Mouse (Mus musculus) liver, postnatal 0 days (tissue): ENCODE measurements at regions not wholly inside any gene's neighbourhood (a gene's known extent, or its start where the extent isn't known, plus 50 kb on each side); places are given as distances from the start of the nearest gene placed in this dataset.

Experiments used
- ATAC-seq: fragments of 200-750 bp; cut with Nextera tagmentation; 2 replicates; pipeline ENCODE4 v1.8.0; 2017; ENCODE audit warnings: mild to moderate bottlenecking, moderate library complexity
- DNase-seq: peaks from one replicate; pipeline ENCODE4 v3.0.0-alpha.2; 2016
- H3K27ac ChIP-seq: fragments of 300-500 bp; sonication (generic); 2 replicates; pipeline ENCODE4 v1.5.1; 2014; ENCODE audit warnings: antibody characterized with exemption, moderate library complexity, mild to moderate bottlenecking, low read depth
- H3K27me3 ChIP-seq: fragments of 300-500 bp; sonication (generic); 2 replicates; pipeline ENCODE4 v1.6.1; 2014; ENCODE audit warnings: low read length, control low read depth, mixed read lengths; ENCODE audit not compliant: insufficient read depth
- H3K36me3 ChIP-seq: fragments of 300-500 bp; sonication (generic); replicated peaks from 2 replicates; pipeline ENCODE4 v1.6.1; 2014; ENCODE audit warnings: mild to moderate bottlenecking, control low read depth, low read length, moderate library complexity, mixed read lengths; ENCODE audit not compliant: insufficient read depth
- H3K4me1 ChIP-seq: fragments of 300-500 bp; sonication (generic); 2 replicates; pipeline ENCODE4 v1.6.1; 2014; ENCODE audit warnings: antibody characterized with exemption, mild to moderate bottlenecking, control low read depth; ENCODE audit not compliant: insufficient read depth
- H3K4me2 ChIP-seq: fragments of 300-500 bp; sonication (generic); 2 replicates; pipeline ENCODE4 v1.6.1; 2014; ENCODE audit warnings: low read depth, mild to moderate bottlenecking, low read length, moderate library complexity, mixed read lengths
- H3K4me3 ChIP-seq: fragments of 300-500 bp; sonication (generic); 2 replicates; pipeline ENCODE4 v1.5.1; 2014; ENCODE audit warnings: low read depth, low read length
- H3K9ac ChIP-seq: fragments of 300-500 bp; sonication (generic); replicated peaks from 2 replicates; pipeline ENCODE4 v1.6.1; 2014; ENCODE audit warnings: mild to moderate bottlenecking, moderate library complexity
- H3K9me3 ChIP-seq: fragments of 300-500 bp; sonication (generic); 2 replicates; pipeline ENCODE4 v1.6.1; 2016; ENCODE audit warnings: mild to moderate bottlenecking, control low read depth, low read length, mixed read lengths
- CTCF ChIP-seq: sonication (generic); IDR thresholded peaks from 2 replicates; pipeline ENCODE4 v1.5.1; 2016; ENCODE audit warnings: antibody characterized with exemption, low read depth
- EP300 ChIP-seq: IDR thresholded peaks from 2 replicates; pipeline ENCODE4 v1.6.1; 2016; ENCODE audit warnings: antibody characterized with exemption, low read depth, mild to moderate bottlenecking
- WGBS: fragments of 180-500 bp; shearing (Covaris S2); extraction: QIAGEN DNeasy Blood & Tissue Kit; methylation state at CpG from one replicate; pipeline ENCODE4 v1.1.7; 2014; ENCODE audit not compliant: insufficient replicate concordance; 5-methylcytosine and 5-hydroxymethylcytosine counted together

- TF ChIP-seq EP300 (no peak), CTCF (no peak)
- Histone ChIP-seq H3K27me3 (no peaks in the 10 kb centered on the region), H3K4me1 (no peaks in the 10 kb centered on the region), H3K9me3 (no peaks in the 10 kb centered on the region), H3K36me3 (no peaks in the 10 kb centered on the region), H3K4me3 (no peak overlapping the region), H3K9ac (no peak overlapping the region), H3K27ac (no peak overlapping the region), H3K4me2 (no peak overlapping the region)
- no peak for ATAC-seq
- 25% methylated on average over 4 of the region's 4 CpGs for WGBS
- DNase-seq, result no peak
These were observed 1124.5 kb upstream of the 4930412O13Rik start for GRCm38 (mm10) chr2:8756546-8756945.

- ATAC-seq (no peak), DNase-seq (no peak)
- no peaks in the 10 kb centered on the region for H3K27me3 ChIP-seq
- TF ChIP-seq EP300, result 0 out of 2 replicates have a peak, but pooled peaks have one; percentile 10
- no peak for TF ChIP-seq CTCF
- H3K4me1 ChIP-seq, result no peaks in the 10 kb centered on the region
- no peaks in the 10 kb centered on the region for H3K36me3 ChIP-seq
- no peak overlapping the region for H3K27ac ChIP-seq
- H3K4me3 ChIP-seq, result no peak overlapping the region
- WGBS, result 55% methylated on average over 4 of the region's 4 CpGs
- no peak overlapping the region for H3K4me2 ChIP-seq
- no peak overlapping the region for H3K9ac ChIP-seq
- no peaks in the 10 kb centered on the region for H3K9me3 ChIP-seq
These were observed 1110.4 kb upstream of the 4930412O13Rik start for GRCm38 (mm10) chr2:8770636-8771035.

GRCm38 (mm10) chr2:8781152-8781935 lies 1099.7 kb upstream of the 4930412O13Rik start:
- DNase-seq (no peak), ATAC-seq (no peak)
- TF ChIP-seq EP300, result no peak
- TF ChIP-seq CTCF, result no peak
- H3K4me2 ChIP-seq, result no peak overlapping the region
- no peaks in the 10 kb centered on the region for H3K36me3 ChIP-seq
- no peak overlapping the region for H3K9ac ChIP-seq
- 67% methylated on average over 7 of the region's 7 CpGs for WGBS
- H3K4me1 ChIP-seq, result no peaks in the 10 kb centered on the region
- H3K27me3 ChIP-seq, result no peaks in the 10 kb centered on the region
- H3K4me3 ChIP-seq, result no peak overlapping the region
- no peaks in the 10 kb centered on the region for H3K9me3 ChIP-seq
- no peak overlapping the region for H3K27ac ChIP-seq

- TF ChIP-seq EP300 (no peak), CTCF (no peak)
- Histone ChIP-seq H3K27ac (no peak overlapping the region), H3K4me3 (no peak overlapping the region), H3K9ac (no peak overlapping the region), H3K9me3 (no peaks in the 10 kb centered on the region), H3K36me3 (no peaks in the 10 kb centered on the region), H3K4me2 (no peak overlapping the region), H3K27me3 (no peaks in the 10 kb centered on the region), H3K4me1 (no peaks in the 10 kb centered on the region)
- 76% methylated on average over 2 of the region's 2 CpGs for WGBS
- DNase-seq, result no peak
- no peak for ATAC-seq
These were observed 1098.8 kb upstream of the 4930412O13Rik start for GRCm38 (mm10) chr2:8782225-8782624.

- H3K4me1 ChIP-seq, result no peaks in the 10 kb centered on the region
- ATAC-seq (no peak), DNase-seq (no peak)
- no peak overlapping the region for H3K27ac ChIP-seq
- no peak overlapping the region for H3K4me2 ChIP-seq
- 52% methylated on average over 3 of the region's 3 CpGs for WGBS
- TF ChIP-seq EP300 (no peak), CTCF (no peak)
- H3K36me3 ChIP-seq, result no peaks in the 10 kb centered on the region
- H3K9me3 ChIP-seq, result no peaks in the 10 kb centered on the region
- H3K4me3 ChIP-seq, result no peak overlapping the region
- H3K9ac ChIP-seq, result no peak overlapping the region
- H3K27me3 ChIP-seq, result no peaks in the 10 kb centered on the region
These were observed 1079.0 kb upstream of the 4930412O13Rik start for GRCm38 (mm10) chr2:8802061-8802460.

GRCm38 (mm10) chr2:8809609-8810008 lies 1071.4 kb upstream of the 4930412O13Rik start:
- Histone ChIP-seq H3K27me3 (no peaks in the 10 kb centered on the region), H3K9ac (no peak overlapping the region), H3K36me3 (no peaks in the 10 kb centered on the region), H3K9me3 (no peaks in the 10 kb centered on the region), H3K4me3 (no peak overlapping the region), H3K4me1 (no peaks in the 10 kb centered on the region), H3K4me2 (no peak overlapping the region), H3K27ac (no peak overlapping the region)
- TF ChIP-seq CTCF, result no peak
- TF ChIP-seq EP300, result no peak
- WGBS, result 68% methylated on average over 4 of the region's 4 CpGs
- no peak for ATAC-seq
- DNase-seq, result no peak
